Mouse (Mus musculus): ENCODE measurements around the gene Tdrd9. TPM values are rescaled to one million over a fixed set of nuclear protein-coding genes. Genes with fewer than 3 reads are reported as not detected.
"Not testable (repeated sequence)": the region's sequence is repeated elsewhere in the genome, so short reads cannot be mapped to it uniquely, and the experiment has no call there.

Tdrd9 gene
- polyA plus RNA-seq, 1 experiment from 2014 or later, result 0.97 TPM

DNA sequence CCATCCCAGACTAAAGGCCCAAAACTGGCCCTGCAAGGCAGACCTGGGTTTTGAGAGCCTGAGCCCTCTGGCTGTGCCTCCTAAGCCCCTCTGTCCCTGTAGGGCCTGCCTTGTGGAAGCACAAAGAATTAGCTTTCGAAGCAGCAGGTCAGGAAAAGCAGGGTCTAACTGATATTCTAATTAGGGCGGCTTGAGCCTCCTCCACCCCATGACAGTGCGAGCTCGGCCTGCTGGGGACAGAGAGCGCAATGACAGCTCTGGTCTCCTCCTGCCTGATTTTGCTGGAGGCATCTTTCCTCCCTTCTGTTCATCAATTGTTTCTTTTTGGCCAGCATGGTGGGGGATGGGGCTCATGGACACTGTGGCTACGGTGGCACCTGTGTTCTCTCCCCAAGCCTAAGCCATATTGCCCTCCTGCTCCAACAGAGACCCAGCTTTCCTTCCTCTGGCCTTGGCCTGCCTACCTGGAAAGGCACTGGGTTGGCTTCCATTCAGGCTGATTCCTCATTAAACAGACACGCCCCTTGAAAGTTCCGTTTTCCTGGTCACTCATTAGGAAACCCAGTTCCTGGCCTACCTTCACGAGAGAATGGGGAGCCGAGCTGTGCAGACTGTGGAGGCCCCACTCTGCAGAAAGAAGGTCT lies 27.8 kb upstream of the Tdrd9 start:
- no peak overlapping the region for H3K4me2 ChIP-seq
- peaks cover 30% of the 10 kb centered on the region for H3K4me1 ChIP-seq (replicated peaks)
- H3K27me3 ChIP-seq, result no peaks in the 10 kb centered on the region
- ATAC-seq (ENCODE audit: insufficient number of reproducible peaks, insufficient read depth, low FRiP score, low TSS enrichment, low read depth), result no peak
- H3K4me3 ChIP-seq (replicated peaks), result no peak overlapping the region
- no peaks in the 10 kb centered on the region for H3K36me3 ChIP-seq
- WGBS, result 82% methylated on average over 10 of the region's 10 CpGs
- no peaks in the 10 kb centered on the region for H3K9me3 ChIP-seq
- no peak overlapping the region for H3K9ac ChIP-seq (replicated peaks)
- peak overlapping the region; percentile 59 for H3K27ac ChIP-seq

DNA sequence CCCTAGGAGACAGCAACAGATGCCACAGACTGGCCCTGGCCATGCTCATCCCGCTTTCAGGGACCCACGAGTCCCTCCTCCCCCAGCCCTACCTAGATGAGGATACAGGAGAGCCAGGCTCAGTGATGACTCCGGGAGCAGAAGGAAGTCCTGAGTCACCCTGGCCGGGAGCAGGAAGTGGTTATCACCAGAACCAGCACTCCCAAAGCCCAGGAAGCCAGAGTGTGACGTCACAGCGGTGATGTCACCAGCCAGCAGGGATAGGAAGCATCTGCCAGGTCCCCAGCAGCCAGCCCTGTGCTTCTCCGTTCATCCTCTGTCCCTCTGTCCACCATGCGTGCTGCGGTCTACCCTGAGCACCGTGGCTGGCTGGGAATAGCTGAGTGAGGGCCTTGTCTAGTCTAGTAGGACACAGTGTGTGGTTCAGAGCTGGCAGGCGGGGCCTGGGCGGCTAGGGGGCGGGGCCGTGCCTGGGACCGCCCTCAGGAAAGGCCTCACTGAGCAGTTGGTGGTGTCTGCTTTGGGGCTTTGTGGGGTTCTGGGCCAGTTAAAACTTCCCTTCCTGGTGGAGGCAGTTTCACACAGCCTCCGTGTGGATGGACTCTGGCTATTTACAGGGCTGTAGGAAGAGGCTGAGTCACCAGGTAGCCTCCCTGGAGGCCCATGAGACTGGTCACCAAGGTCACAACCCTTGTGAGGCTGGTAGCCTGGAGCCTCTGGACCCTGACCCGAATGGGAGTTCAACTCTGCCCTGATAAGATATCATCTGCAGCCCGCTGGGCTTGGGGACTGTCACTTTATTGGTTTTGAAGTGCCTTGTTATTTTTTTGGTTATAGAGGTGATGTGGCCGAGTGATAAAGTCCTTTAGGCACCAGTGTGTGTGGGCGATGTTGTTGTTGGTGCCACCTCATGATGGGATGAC lies 27.0 kb upstream of the Tdrd9 start:
- Histone ChIP-seq H3K4me1 (replicated peaks) (peaks cover 22% of the 10 kb centered on the region), H3K27ac (peak overlapping the region; percentile 79; the same call in 1 of the 2 replicates)
- H3K4me3 ChIP-seq (replicated peaks); H3K36me3 ChIP-seq; H3K4me2 ChIP-seq; H3K9ac ChIP-seq (replicated peaks); H3K9me3 ChIP-seq; H3K27me3 ChIP-seq: not testable (repeated sequence)
- 67% methylated on average over 18 of the region's 20 CpGs for WGBS
- ATAC-seq (ENCODE audit: insufficient number of reproducible peaks, insufficient read depth, low FRiP score, low TSS enrichment, low read depth), result 0 out of 2 replicates have a peak, but pooled peaks have one; percentile 26

DNA sequence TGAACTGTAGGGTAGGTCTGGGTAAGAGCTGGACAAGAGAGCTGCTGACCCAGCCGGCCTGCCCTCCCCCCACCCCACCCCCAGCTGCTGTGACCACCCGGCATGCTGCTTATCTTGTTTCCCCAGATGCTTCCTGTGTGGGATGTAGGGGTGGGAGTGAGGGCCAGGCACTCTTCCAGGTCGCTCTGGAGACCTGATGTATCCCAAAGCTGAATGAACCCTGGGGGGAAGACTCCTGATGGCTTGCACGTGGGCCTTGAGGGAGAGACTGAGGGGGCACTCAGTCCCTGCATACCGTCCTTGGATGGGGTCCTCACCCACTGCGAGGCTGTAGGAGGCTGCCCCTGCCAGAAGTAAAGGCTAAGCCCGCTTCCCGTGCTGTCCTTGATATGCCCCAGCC lies 26.2 kb upstream of the Tdrd9 start:
- Histone ChIP-seq H3K27ac (peak overlapping the region; percentile 79), H3K4me2 (no peak overlapping the region), H3K9ac (replicated peaks) (no peak overlapping the region), H3K4me3 (replicated peaks) (no peak overlapping the region), H3K9me3 (no peaks in the 10 kb centered on the region), H3K4me1 (replicated peaks) (peaks cover 22% of the 10 kb centered on the region), H3K27me3 (no peaks in the 10 kb centered on the region), H3K36me3 (no peaks in the 10 kb centered on the region)
- ATAC-seq (ENCODE audit: insufficient number of reproducible peaks, insufficient read depth, low FRiP score, low TSS enrichment, low read depth), result no peak
- 53% methylated on average over 8 of the region's 8 CpGs for WGBS

DNA sequence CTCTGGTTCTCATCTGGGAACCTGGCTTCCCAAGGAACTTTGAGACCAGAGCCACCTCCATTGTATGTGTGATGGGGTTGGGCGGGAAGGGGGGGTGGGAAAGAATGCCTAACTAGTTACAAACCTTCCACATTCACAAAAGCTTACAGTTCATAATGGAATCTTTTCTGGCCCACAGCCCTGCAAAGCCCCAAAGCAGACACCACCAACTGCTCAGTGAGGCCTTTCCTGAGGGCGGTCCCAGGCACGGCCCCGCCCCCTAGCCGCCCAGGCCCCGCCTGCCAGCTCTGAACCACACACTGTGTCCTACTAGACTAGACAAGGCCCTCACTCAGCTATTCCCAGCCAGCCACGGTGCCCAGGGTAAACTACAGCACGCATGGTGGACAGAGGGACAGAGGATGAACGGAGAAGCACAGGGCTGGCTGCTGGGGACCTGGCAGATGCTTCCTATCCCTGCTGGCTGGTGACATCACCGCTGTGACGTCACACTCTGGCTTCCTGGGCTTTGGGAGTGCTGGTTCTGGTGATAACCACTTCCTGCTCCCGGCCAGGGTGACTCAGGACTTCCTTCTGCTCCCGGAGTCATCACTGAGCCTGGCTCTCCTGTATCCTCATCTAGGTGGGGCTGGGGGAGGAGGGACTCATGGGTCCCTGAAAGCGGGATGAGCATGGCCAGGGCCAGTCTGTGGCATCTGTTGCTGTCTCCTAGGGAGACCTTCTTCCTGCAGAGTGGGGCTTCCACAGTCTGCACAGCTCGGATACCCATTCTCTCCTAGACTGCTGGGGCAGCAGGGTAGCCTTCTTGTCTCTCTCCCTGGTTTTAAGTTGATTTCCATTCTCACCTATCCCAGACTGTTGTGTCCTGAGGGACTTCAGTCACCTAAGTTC lies 25.3 kb upstream of the Tdrd9 start:
- peak; percentile 51; the same call in 1 of the 2 replicates for ATAC-seq (ENCODE audit: insufficient number of reproducible peaks, insufficient read depth, low FRiP score, low TSS enrichment, low read depth)
- H3K9me3 ChIP-seq; H3K4me2 ChIP-seq; H3K27me3 ChIP-seq; H3K4me3 ChIP-seq (replicated peaks); H3K36me3 ChIP-seq; H3K9ac ChIP-seq (replicated peaks): not testable (repeated sequence)
- Histone ChIP-seq H3K4me1 (replicated peaks) (peaks cover 24% of the 10 kb centered on the region), H3K27ac (peak overlapping the region; percentile 79)
- WGBS, result 61% methylated on average over 12 of the region's 15 CpGs

DNA sequence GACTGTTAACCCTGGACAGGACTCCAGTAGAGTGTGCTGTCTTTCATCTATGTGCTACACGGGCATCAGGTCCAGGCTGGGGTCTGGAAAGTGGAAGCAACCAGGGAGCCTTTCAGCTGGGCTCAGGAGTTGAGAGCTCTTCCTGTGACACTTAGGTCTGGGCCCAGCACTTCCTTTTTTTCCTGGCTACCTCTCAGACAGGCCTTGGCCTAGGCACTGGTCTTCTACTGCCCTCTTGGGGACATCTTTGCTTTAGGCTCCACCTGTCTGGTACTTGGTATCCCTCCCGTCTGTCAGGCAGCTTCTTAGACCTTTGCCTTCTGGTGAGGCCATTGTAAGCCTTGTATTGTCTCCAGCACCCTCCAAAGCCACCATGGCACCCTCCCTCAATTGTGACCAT lies 24.6 kb upstream of the Tdrd9 start:
- Histone ChIP-seq H3K9ac (replicated peaks) (no peak overlapping the region), H3K4me1 (replicated peaks) (peaks cover 28% of the 10 kb centered on the region), H3K36me3 (no peaks in the 10 kb centered on the region), H3K27me3 (no peaks in the 10 kb centered on the region), H3K27ac (no peak overlapping the region), H3K4me2 (no peak overlapping the region), H3K9me3 (no peaks in the 10 kb centered on the region), H3K4me3 (replicated peaks) (no peak overlapping the region)
- 45% methylated on average over 2 of the region's 2 CpGs for WGBS
- no peak for ATAC-seq (ENCODE audit: insufficient number of reproducible peaks, insufficient read depth, low FRiP score, low TSS enrichment, low read depth)

DNA sequence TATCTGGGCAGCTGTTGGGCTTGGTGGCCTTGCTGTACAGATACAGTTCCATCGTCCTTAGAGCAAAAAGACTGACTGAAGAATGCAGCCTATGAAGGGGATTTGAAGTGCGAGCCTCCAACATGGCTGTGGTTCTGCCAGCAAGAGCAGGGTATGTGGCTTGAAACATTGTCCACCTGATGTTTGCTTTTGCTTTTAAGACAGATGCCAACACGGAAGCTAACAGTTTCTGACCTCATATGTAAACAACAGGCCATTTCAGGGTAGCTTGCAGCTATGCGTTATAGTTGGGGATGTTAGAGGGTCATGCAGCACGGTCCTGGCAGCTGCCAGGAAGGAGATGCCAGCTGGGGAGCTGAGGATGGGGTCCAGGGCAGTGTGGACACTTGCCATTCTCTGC lies 20.9 kb upstream of the Tdrd9 start:
- ATAC-seq (ENCODE audit: insufficient number of reproducible peaks, insufficient read depth, low FRiP score, low TSS enrichment, low read depth), result no peak
- Histone ChIP-seq H3K4me3 (replicated peaks) (no peak overlapping the region), H3K4me2 (no peak overlapping the region), H3K27me3 (no peaks in the 10 kb centered on the region), H3K27ac (no peak overlapping the region), H3K9ac (replicated peaks) (no peak overlapping the region), H3K36me3 (no peaks in the 10 kb centered on the region), H3K9me3 (no peaks in the 10 kb centered on the region), H3K4me1 (replicated peaks) (peaks cover 15% of the 10 kb centered on the region)
- WGBS, result 74% methylated on average over 5 of the region's 5 CpGs

DNA sequence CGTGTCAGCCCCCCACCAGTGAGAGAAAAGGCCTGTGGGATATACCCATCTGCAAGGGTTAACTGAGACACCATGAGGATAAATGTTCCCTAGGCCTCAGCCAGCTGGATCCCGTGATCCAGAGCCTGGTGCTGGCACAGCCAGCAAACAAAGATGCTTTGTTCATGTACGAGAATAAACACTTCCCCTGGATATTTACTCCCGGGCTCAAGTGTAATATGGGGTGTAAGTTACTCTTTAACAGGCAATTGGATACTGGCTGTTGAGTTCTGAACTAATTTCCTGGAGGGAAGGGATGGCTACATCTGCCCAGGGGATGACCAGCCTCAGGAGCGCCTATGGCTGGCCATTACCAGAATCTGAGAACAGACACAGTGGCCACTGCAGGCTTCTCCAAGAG lies 19.7 kb upstream of the Tdrd9 start:
- no peak for ATAC-seq (ENCODE audit: insufficient number of reproducible peaks, insufficient read depth, low FRiP score, low TSS enrichment, low read depth)
- Histone ChIP-seq H3K4me1 (replicated peaks) (peaks cover 11% of the 10 kb centered on the region; the same call in 1 of the 2 replicates), H3K9me3 (no peaks in the 10 kb centered on the region), H3K27me3 (no peaks in the 10 kb centered on the region), H3K4me2 (no peak overlapping the region), H3K27ac (peak overlapping the region; percentile 73), H3K9ac (replicated peaks) (no peak overlapping the region), H3K36me3 (no peaks in the 10 kb centered on the region), H3K4me3 (replicated peaks) (no peak overlapping the region)
- 59% methylated on average over 5 of the region's 5 CpGs for whole genome bisulfite sequencing

DNA sequence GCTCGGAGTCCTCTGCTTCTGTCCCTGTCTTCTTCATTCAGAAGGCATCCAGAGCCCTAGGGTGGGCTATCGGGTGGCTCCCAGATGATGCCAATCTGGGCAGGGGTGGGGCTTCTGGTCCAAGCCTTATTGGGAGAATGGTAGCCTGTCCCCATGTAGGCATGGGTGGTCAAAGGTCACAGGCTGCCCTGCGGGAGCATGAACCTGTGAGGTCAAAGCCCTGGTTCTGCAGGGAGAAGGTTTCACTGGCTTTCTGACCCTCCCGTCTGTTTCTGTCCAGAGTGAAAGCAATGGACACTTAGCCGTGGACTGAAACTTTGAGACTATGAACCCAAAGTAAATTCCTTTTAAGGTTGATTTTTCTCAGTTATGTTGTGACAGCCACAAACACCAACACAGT lies 15.2 kb upstream of the Tdrd9 start:
- 79% methylated on average over 5 of the region's 5 CpGs for WGBS
- Histone ChIP-seq H3K4me2 (no peak overlapping the region), H3K4me1 (replicated peaks) (peaks cover 8% of the 10 kb centered on the region; the same call in 1 of the 2 replicates), H3K27ac (no peak overlapping the region), H3K4me3 (replicated peaks) (no peak overlapping the region), H3K36me3 (peaks cover 21% of the 10 kb centered on the region), H3K9me3 (no peaks in the 10 kb centered on the region), H3K27me3 (no peaks in the 10 kb centered on the region), H3K9ac (replicated peaks) (no peak overlapping the region)
- no peak for ATAC-seq (ENCODE audit: insufficient number of reproducible peaks, insufficient read depth, low FRiP score, low TSS enrichment, low read depth)

DNA sequence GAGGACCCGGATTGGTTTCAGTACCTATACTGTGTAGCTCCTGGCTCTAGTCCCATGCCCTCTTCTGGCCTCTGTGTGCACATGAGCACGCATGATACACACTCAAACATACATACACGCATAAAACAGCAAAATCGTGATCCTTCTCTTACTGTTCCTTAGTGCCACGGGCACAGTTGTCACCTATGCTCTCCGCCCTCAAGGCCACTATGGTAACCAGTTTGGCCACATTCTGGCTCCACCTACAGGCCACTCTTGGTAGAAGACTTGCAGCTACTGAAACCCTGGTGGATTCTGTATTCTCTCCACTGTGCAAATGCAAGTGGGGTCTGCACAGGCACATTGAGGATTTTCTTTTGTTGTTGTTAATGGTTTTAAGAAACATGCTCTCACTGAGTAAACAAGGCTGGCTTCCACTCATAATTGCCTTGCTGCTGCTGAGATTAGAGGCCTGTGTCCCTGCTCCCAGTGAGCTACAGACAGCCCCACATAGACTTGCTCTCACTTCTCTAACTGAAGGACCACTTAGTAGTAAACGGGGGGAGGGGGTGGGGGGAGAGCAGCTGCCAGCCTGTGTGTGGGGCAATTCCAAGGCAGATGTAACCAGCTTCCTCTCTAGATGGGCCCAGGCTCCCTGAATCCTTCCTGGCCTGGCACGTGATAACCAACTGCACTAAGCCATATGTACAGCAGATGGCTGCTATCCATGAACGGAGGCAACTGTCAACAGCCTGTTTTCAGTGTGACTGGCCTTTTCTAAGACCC lies 13.1 kb upstream of the Tdrd9 start:
- 44% methylated on average over 9 of the region's 9 CpGs for WGBS
- H3K4me2 ChIP-seq, result no peak overlapping the region
- ATAC-seq (ENCODE audit: insufficient number of reproducible peaks, insufficient read depth, low FRiP score, low TSS enrichment, low read depth), result 0 out of 2 replicates have a peak, but pooled peaks have one; percentile 28
- no peaks in the 10 kb centered on the region for H3K9me3 ChIP-seq
- H3K9ac ChIP-seq (replicated peaks), result no peak overlapping the region
- H3K27ac ChIP-seq, result no peak overlapping the region
- H3K27me3 ChIP-seq, result no peaks in the 10 kb centered on the region
- H3K4me1 ChIP-seq (replicated peaks), result no peaks in the 10 kb centered on the region
- H3K36me3 ChIP-seq, result peaks cover 41% of the 10 kb centered on the region
- H3K4me3 ChIP-seq (replicated peaks), result no peak overlapping the region

DNA sequence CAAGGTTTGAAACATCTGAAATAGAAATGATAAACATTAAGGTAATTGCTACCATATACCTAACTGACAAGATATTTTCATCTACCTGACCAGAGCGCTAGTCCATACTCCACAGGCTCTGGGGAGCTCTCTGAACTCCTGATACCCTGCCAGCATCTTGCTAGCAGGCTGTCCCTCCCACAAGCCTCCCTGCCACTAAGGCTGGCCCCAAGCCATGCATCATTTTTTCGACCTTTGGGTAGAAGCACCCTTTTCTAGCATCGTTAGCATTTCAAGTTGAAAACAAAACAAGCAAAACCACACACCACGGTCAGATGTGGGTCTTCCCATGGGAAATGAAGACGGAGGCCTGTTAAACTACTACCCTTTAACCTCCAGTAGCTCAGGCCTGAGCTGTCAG lies 8.0 kb upstream of the Tdrd9 start:
- WGBS, result 88% methylated on average over 5 of the region's 5 CpGs
- H3K36me3 ChIP-seq, result peaks cover 50% of the 10 kb centered on the region
- peaks cover 10% of the 10 kb centered on the region for H3K4me1 ChIP-seq (replicated peaks)
- ATAC-seq (ENCODE audit: insufficient number of reproducible peaks, insufficient read depth, low FRiP score, low TSS enrichment, low read depth), result no peak
- no peaks in the 10 kb centered on the region for H3K27me3 ChIP-seq
- no peaks in the 10 kb centered on the region for H3K9me3 ChIP-seq
- H3K4me3 ChIP-seq (replicated peaks), result no peak overlapping the region
- H3K9ac ChIP-seq (replicated peaks), result no peak overlapping the region
- no peak overlapping the region for H3K4me2 ChIP-seq
- no peak overlapping the region for H3K27ac ChIP-seq
